Mouse (Mus musculus) spleen, adult 2 months (tissue): ENCODE measurements around the gene Oosp3.

Source experiments
- CTCF ChIP-seq: fragments of 200-500 bp; IDR thresholded peaks from 2 replicates; pipeline ENCODE4 v1.5.1; 2011; ENCODE audit warnings: mild to moderate bottlenecking, inconsistent platforms; ENCODE audit not compliant: insufficient read depth, insufficient read length, insufficient replicate concordance; ENCODE audit errors: extremely low read depth
- POLR2A ChIP-seq: fragments of 200-500 bp; IDR thresholded peaks from 2 replicates; pipeline ENCODE4 v1.6.1; 2011; ENCODE audit warnings: low read depth, low read length, inconsistent platforms

DNA sequence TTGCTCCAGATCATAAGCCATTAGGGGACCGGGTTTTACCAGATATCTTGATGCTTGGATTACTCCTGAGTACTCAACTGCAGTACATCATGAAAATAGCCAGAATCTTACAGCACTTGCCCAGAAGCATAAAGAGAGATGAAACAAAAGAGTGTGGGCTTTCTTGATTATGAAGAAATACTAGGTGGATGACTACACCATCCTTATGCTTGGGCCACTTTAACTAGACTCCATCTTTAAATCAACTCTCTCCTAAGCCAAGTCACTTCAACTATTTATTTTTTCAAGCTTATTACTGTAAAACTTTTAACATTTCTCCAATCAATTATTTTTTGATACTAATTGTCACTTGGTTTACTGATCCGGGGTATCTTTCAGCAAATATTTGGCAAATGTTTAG, 27.0 kb downstream of the Oosp3 start:
- no peak for TF ChIP-seq CTCF
- TF ChIP-seq POLR2A: no peak
